Mouse (Mus musculus): ENCODE results near the gene Clpsl2. TPM values are rescaled to one million over a fixed set of nuclear protein-coding genes. Genes with fewer than 3 reads are reported as not detected.

The Clpsl2 gene
- total RNA-seq, 2 experiments from 2014 or later: not detected

DNA sequence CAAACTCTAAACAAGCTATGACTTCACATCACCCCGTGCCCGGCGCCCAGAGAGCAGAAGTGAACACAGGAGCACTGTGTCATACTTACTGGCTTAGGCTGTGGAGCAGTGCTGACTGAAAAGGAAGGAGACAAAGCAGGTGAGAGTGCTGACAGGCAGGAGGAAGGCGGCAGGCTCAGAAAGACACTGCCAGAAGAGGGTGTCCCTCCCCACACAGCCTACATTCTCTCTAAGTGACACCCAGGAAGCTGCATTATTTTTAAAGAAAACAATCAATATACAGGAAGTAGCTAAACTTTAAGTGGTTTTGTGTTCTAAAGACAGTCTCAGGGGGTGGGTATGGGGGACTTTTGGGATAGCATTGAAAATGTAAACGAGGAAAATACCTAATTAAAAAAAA, 51.6 kb downstream of the Clpsl2 start:
- ATAC-seq (replicated peaks; ENCODE audit: low FRiP score, poor library complexity, severe bottlenecking): no peak

DNA sequence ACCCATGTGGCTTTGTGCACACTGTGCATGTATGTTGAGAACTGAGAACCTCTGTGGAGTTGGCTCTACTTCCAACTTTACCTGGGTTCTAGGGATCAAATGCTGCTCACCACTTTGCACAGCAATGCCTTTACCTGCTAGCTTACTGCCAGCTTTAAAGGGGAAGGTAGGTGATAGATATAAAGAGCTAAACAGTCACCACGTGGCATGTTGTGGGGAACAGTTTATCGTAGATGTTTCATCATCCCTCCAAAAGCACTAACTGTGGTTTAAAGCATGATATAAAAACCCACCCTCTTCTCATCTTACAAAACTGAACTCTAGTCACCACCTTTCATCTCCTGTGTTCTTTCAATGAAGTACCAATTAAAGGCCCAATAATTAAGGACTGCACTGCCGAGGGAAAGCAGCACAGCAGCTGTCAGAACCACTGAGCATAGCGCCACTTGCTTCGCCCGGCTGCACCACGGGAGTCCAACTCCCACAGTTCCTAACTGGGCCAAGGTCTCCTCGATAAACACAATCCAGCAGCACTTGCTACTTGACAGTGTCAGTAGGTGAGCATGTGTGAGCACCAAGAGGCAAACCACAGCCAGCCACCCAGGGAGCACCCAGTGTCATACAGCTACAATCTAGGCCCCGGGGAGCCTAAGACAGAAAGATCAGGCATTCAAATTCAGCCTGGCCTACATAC, 52.5 kb downstream of the Clpsl2 start:
- ATAC-seq (replicated peaks; ENCODE audit: low FRiP score, poor library complexity, severe bottlenecking): no peak

Other genes with a start within 250 kb of the Clpsl2 start
- 23.1 TPM in 1 of 2 replicates, not detected in the other for gene Fance, start 235.9 kb upstream of the Clpsl2 start, total RNA-seq (2015; ENCODE audit: low replicate concordance)
- gene Fance, start 235.9 kb upstream of the Clpsl2 start, total RNA-seq (2017; ENCODE audit: low replicate concordance): 0.68 and 8.4 TPM in 2 replicates
- 515 and 525 TPM in 2 replicates for gene Rpl10a, start 220.9 kb upstream of the Clpsl2 start, total RNA-seq (2015; ENCODE audit: low replicate concordance)
- gene Rpl10a, start 220.9 kb upstream of the Clpsl2 start, total RNA-seq (2017; ENCODE audit: low replicate concordance): 92.4 and 200 TPM in 2 replicates
- gene Tead3, start 198.6 kb upstream of the Clpsl2 start, total RNA-seq (2015; ENCODE audit: low replicate concordance): not detected in 2 replicates
- gene Tead3, start 198.6 kb upstream of the Clpsl2 start, total RNA-seq (2017; ENCODE audit: low replicate concordance): not detected in 2 replicates
- gene Tulp1, start 184.2 kb upstream of the Clpsl2 start, total RNA-seq (2015; ENCODE audit: low replicate concordance): not detected in 2 replicates
- 0.28 TPM in 1 of 2 replicates, not detected in the other for gene Tulp1, start 184.2 kb upstream of the Clpsl2 start, total RNA-seq (2017; ENCODE audit: low replicate concordance)
- gene Fkbp5, start 31.9 kb upstream of the Clpsl2 start, total RNA-seq (2015; ENCODE audit: low replicate concordance): 3.7 and 6.7 TPM in 2 replicates
- 12.8 and 13.8 TPM in 2 replicates for gene Fkbp5, start 31.9 kb upstream of the Clpsl2 start, total RNA-seq (2017; ENCODE audit: low replicate concordance)
- gene Armc12, start 18.6 kb upstream of the Clpsl2 start, total RNA-seq (2015; ENCODE audit: low replicate concordance): not detected in 2 replicates
- not detected in 2 replicates for gene Armc12, start 18.6 kb upstream of the Clpsl2 start, total RNA-seq (2017; ENCODE audit: low replicate concordance)
- gene Clps, start 11.4 kb downstream of the Clpsl2 start, total RNA-seq (2015; ENCODE audit: low replicate concordance): not detected in 2 replicates
- gene Clps, start 11.4 kb downstream of the Clpsl2 start, total RNA-seq (2017; ENCODE audit: low replicate concordance): not detected in 2 replicates
- gene Lhfpl5, start 26.2 kb downstream of the Clpsl2 start, total RNA-seq (2015; ENCODE audit: low replicate concordance): not detected in 2 replicates
- gene Lhfpl5, start 26.2 kb downstream of the Clpsl2 start, total RNA-seq (2017; ENCODE audit: low replicate concordance): not detected in 2 replicates
- gene Srpk1, start 73.3 kb downstream of the Clpsl2 start, total RNA-seq (2015; ENCODE audit: low replicate concordance): 13.6 and 43.2 TPM in 2 replicates
- 22.6 and 43.2 TPM in 2 replicates for gene Srpk1, start 73.3 kb downstream of the Clpsl2 start, total RNA-seq (2017; ENCODE audit: low replicate concordance)
- gene Slc26a8, start 140.8 kb downstream of the Clpsl2 start, total RNA-seq (2015; ENCODE audit: low replicate concordance): 2.9 and 3.7 TPM in 2 replicates
- gene Slc26a8, start 140.8 kb downstream of the Clpsl2 start, total RNA-seq (2017; ENCODE audit: low replicate concordance): 3.5 TPM in 1 of 2 replicates, not detected in the other
- gene Mapk14, start 141.9 kb downstream of the Clpsl2 start, total RNA-seq (2015; ENCODE audit: low replicate concordance): 31.5 and 44.7 TPM in 2 replicates
- gene Mapk14, start 141.9 kb downstream of the Clpsl2 start, total RNA-seq (2017; ENCODE audit: low replicate concordance): 20.5 and 29.3 TPM in 2 replicates
- gene AC170998.1, start 176.7 kb downstream of the Clpsl2 start, total RNA-seq (2015; ENCODE audit: low replicate concordance): not detected in 2 replicates
- 8.5 TPM in 1 of 2 replicates, not detected in the other for gene AC170998.1, start 176.7 kb downstream of the Clpsl2 start, total RNA-seq (2017; ENCODE audit: low replicate concordance)
- 4.6 and 9.8 TPM in 2 replicates for gene Mapk13, start 219.9 kb downstream of the Clpsl2 start, total RNA-seq (2015; ENCODE audit: low replicate concordance)
- gene Mapk13, start 219.9 kb downstream of the Clpsl2 start, total RNA-seq (2017; ENCODE audit: low replicate concordance): 2.9 and 11.3 TPM in 2 replicates

Data from erythroblast, adult 5-6 weeks (primary cell).